Mouse (Mus musculus) midbrain, embryonic 10.5 days (tissue): ENCODE measurements around the gene Msl3l2. TPM values are rescaled to one million over a fixed set of nuclear protein-coding genes. Genes with fewer than 3 reads are reported as not detected.

Experiments
- DNase-seq: peaks from one replicate; pipeline ENCODE4 v3.0.0-alpha.2; 2017; ENCODE audit warnings: low spot score
- H3K27ac ChIP-seq: fragments of 300-500 bp; sonication (generic); replicated peaks from 2 replicates; pipeline ENCODE4 v1.5.1; 2016; ENCODE audit warnings: mild to moderate bottlenecking
- H3K27me3 ChIP-seq: fragments of 300-500 bp; sonication (generic); 2 replicates; pipeline ENCODE4 v1.6.1; 2016; ENCODE audit warnings: low read depth, mild to moderate bottlenecking; ENCODE audit not compliant: poor library complexity, severe bottlenecking
- H3K36me3 ChIP-seq: fragments of 300-500 bp; sonication (generic); 2 replicates; pipeline ENCODE4 v1.6.1; 2016; ENCODE audit warnings: mild to moderate bottlenecking, moderate library complexity
- H3K4me1 ChIP-seq: fragments of 300-500 bp; sonication (generic); 2 replicates; pipeline ENCODE4 v1.6.1; 2016
- H3K4me3 ChIP-seq: fragments of 300-500 bp; sonication (generic); 2 replicates; pipeline ENCODE4 v1.5.1; 2016; ENCODE audit warnings: mild to moderate bottlenecking, moderate library complexity
- H3K9me3 ChIP-seq: fragments of 300-500 bp; sonication (generic); replicated peaks from 2 replicates; pipeline ENCODE4 v1.6.1; 2016; ENCODE audit warnings: mild to moderate bottlenecking
- WGBS: fragments of 180-500 bp; shearing (Covaris S2); methylation state at CpG from one replicate; pipeline ENCODE4 v1.1.7; 2016; 5-methylcytosine and 5-hydroxymethylcytosine counted together
- polyA plus RNA-seq: library from polyadenylated mRNA; unstranded; fragments of >200 nt; fragmentation: Nextera tagmentation; extraction: Ambion mirVana; gene quantifications from 2 replicates; pipeline ENCODE4 v1.2.1, GENCODE M21; 2016

The Msl3l2 gene
- polyA plus RNA-seq, 1 experiment from 2014 or later, result 7.4 TPM

DNA sequence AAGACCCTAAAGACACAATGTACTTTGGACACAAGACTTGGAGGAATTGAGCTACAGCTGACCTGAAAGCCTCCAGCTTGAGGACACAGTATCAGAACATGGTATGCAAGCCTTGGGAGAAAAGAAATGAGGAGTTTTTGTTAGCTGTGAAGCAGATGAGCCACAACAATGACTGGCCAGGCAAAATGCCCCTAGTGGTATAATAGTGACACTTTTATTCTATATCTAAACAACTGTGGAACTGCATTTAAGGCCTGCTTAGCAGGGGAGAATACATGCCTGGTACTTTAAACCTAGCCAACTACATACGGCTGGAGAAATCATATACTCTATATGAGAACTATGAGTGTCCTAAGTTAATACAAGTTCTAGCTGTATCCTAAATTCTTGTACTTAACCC lies 20.3 kb downstream of the Msl3l2 start:
- no peak for DNase-seq
- Histone ChIP-seq H3K4me3 (no peak overlapping the region), H3K4me1 (no peaks in the 10 kb centered on the region), H3K27me3 (no peaks in the 10 kb centered on the region), H3K9me3 (no peaks in the 10 kb centered on the region), H3K36me3 (no peaks in the 10 kb centered on the region), H3K27ac (no peak overlapping the region)
- WGBS, result 97% methylated on average over 1 of the region's 1 CpGs

DNA sequence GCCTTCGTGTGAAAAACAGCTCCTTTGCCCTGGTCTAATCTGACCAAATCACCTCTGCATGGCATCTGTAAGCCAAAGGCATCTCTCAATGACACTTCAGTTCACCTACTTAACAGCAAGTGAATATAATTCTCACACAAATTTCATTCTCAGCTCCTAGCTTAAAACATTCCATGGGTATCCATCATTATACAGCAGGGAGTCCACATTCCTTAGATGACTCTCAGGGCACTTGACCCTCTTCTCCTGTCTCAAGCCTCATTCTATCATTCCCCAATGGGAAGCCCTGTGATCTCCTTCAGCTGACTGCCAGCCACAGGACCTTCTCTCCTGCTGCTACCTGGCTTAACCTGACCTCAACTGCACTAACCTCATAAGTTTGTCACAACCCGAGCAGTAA lies 22.9 kb downstream of the Msl3l2 start:
- H3K27ac ChIP-seq, result no peak overlapping the region
- H3K36me3 ChIP-seq, result no peaks in the 10 kb centered on the region
- 83% methylated on average over 2 of the region's 2 CpGs for WGBS
- DNase-seq, result no peak
- H3K9me3 ChIP-seq, result no peaks in the 10 kb centered on the region
- H3K27me3 ChIP-seq, result no peaks in the 10 kb centered on the region
- H3K4me3 ChIP-seq, result no peak overlapping the region
- H3K4me1 ChIP-seq, result no peaks in the 10 kb centered on the region

DNA sequence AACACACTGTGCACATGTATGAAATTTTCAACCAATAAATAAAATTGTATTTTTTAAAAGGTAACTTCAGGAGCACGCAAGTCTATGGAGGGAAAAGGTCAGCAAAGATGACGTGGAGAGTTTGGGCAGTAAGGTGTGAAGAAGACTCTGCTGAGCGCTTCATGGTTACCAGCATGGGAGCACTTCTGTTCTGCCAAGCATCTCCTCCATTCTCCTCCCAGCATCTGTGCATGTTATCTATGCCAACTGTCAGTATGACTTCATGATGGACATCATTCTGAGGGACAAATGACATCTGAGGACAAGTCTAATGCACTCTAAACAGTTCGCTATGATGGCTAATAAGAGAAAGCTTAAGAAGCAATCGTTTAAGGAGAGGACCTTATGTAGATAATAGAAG lies 30.5 kb downstream of the Msl3l2 start:
- WGBS, result 92% methylated on average over 5 of the region's 5 CpGs
- no peak for DNase-seq
- Histone ChIP-seq H3K27ac (no peak overlapping the region), H3K9me3 (no peaks in the 10 kb centered on the region), H3K27me3 (no peaks in the 10 kb centered on the region), H3K4me1 (no peaks in the 10 kb centered on the region), H3K36me3 (no peaks in the 10 kb centered on the region), H3K4me3 (no peak overlapping the region)

DNA sequence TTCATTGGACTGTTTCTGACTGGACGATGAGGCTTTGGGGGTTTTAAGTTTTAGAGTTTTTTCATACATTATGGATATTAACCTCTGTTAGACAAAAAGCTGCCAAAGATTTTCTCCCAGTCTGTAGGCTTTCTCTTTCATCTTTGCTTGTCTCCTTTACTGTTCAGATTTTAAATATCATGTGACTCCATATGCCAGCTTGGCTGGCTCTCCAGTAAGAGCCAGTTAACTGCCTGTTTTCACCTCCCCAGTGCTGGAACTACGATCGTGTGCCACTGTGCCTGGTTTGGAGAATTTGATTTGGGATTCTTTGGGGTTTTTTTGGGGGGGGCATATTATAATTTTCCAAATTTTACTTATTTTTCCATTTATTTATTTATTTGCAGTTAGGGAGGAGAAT lies 42.2 kb downstream of the Msl3l2 start:
- 92% methylated on average over 3 of the region's 3 CpGs for WGBS
- Histone ChIP-seq H3K36me3 (peaks cover 8% of the 10 kb centered on the region; the same call in 1 of the 2 replicates), H3K4me3 (no peak overlapping the region), H3K27ac (no peak overlapping the region), H3K27me3 (no peaks in the 10 kb centered on the region), H3K4me1 (no peaks in the 10 kb centered on the region), H3K9me3 (no peaks in the 10 kb centered on the region)
- DNase-seq, result no peak

DNA sequence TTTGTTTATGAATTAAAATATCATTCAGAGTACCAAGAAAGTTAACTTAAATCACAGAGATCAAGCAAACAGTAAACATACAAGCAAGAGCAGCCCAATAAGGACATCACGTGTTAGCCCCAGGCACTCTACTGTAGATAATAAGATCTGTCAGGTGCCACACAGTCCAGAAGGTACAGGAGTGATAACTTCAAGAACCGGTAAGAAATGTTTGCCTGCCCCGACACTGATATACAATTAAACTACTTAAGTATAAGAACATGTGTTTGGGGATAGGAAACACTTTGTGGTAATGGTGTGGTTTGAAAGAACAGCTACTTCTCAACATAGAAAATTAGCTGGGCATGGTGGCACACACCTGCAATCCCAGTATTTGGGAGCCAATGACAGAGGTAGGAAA lies 50.2 kb downstream of the Msl3l2 start:
- 98% methylated on average over 3 of the region's 3 CpGs for WGBS

DNA sequence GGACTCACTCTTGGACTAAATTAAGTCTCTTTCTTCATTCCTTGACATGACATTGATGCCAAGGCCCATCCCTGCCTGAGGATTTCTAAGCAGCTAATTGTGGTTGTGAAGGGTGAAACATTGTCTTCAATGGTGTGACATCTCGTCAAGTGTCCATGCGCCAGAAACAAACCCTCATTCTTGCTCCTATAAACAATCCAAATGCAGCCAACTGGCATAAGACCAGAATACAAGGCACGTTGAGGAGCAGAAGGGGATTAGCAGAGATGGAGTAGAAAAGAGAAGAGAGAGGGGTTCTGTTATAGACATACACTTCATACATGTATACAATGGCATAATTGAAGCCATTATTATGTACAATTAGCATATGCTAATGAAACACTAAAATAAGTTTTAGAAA lies 51.5 kb downstream of the Msl3l2 start:
- H3K4me3 ChIP-seq, result no peak overlapping the region
- DNase-seq, result no peak
- WGBS, result 65% methylated on average over 3 of the region's 3 CpGs
- no peaks in the 10 kb centered on the region for H3K27me3 ChIP-seq
- H3K27ac ChIP-seq, result no peak overlapping the region
- peaks cover 5% of the 10 kb centered on the region for H3K4me1 ChIP-seq
- no peaks in the 10 kb centered on the region for H3K9me3 ChIP-seq
- H3K36me3 ChIP-seq, result 0 out of 2 replicates have a peak, but pooled peaks cover 2% of the 10 kb centered on the region

More for the DNA sequence above, 50.2 kb downstream of the Msl3l2 start:
- Histone ChIP-seq H3K4me3 (no peak overlapping the region), H3K4me1 (peaks cover 5% of the 10 kb centered on the region), H3K9me3 (no peaks in the 10 kb centered on the region), H3K36me3 (peaks cover 4% of the 10 kb centered on the region; the same call in 1 of the 2 replicates), H3K27ac (no peak overlapping the region), H3K27me3 (no peaks in the 10 kb centered on the region)
- DNase-seq, result no peak

DNA sequence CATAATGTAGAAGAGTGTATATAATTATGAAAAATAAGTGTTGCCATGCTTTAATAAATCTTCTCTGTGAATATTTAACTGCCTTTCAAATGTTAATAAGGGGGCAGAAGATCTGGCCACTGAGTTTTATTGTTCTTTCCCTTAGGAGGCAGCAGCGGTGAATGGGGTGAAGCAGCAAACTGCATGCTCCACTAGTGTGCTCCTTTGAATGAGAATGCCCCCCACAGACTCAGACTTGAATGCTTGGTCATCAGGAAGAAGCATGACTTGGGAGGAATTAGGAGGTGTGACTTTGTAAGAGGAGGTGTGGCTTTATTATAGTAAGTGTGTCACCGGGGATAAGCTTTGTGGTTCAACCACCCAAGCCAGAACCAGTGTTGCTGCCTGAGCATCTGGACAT lies 52.0 kb downstream of the Msl3l2 start:
- no peak for DNase-seq
- peaks cover 5% of the 10 kb centered on the region for H3K4me1 ChIP-seq
- no peaks in the 10 kb centered on the region for H3K9me3 ChIP-seq
- no peak overlapping the region for H3K4me3 ChIP-seq
- H3K27ac ChIP-seq, result no peak overlapping the region
- H3K27me3 ChIP-seq, result no peaks in the 10 kb centered on the region
- H3K36me3 ChIP-seq, result 0 out of 2 replicates have a peak, but pooled peaks cover 2% of the 10 kb centered on the region
- 44% methylated on average over 2 of the region's 2 CpGs for WGBS

DNA sequence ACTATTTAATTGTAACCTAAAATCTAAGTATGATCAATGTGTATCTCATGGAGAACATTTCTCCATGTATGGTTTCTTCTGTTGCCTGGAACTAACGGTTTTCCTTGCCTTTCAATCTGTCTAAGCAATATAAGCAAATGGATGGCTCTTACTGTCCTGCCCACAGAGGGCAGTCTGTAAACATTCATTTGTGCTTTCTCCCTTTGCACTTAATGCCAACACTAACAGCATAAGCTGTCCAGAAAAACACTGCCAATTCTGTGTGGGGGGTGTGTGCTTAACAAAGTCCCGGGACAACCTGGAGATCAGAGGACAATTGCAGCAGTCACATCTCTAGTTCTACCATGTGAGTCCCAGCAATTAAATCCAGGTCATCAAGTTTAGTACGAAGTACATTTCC lies 57.7 kb downstream of the Msl3l2 start:
- WGBS, result 83% methylated on average over 3 of the region's 3 CpGs
- Histone ChIP-seq H3K4me1 (no peaks in the 10 kb centered on the region), H3K27me3 (no peaks in the 10 kb centered on the region), H3K36me3 (peaks cover 7% of the 10 kb centered on the region; the same call in 1 of the 2 replicates), H3K9me3 (no peaks in the 10 kb centered on the region), H3K27ac (no peak overlapping the region), H3K4me3 (no peak overlapping the region)
- no peak for DNase-seq

DNA sequence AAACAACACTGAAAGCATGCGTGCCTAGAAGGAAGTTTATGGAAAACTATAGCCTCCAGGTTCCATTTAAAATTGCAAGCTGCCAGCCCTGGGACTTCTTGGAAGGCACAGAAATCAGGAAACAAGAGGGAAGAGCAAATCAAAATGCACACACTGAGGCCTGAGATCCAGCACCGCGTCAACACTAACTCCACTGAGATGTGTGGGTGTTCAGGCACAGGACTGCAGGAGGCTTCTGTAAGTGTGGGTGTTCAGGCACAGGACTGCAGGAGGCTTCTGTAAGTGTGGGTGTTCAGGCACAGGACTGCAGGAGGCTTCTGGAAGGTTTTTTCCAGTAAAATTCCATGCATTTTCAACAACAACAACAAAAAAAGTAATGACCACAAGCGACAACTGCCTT lies 59.0 kb downstream of the Msl3l2 start:
- H3K4me3 ChIP-seq, result no peak overlapping the region
- H3K27me3 ChIP-seq, result no peaks in the 10 kb centered on the region
- DNase-seq, result no peak
- no peak overlapping the region for H3K27ac ChIP-seq
- H3K36me3 ChIP-seq, result peaks cover 5% of the 10 kb centered on the region; the same call in 1 of the 2 replicates
- 91% methylated on average over 4 of the region's 4 CpGs for WGBS
- H3K9me3 ChIP-seq, result no peaks in the 10 kb centered on the region
- H3K4me1 ChIP-seq, result no peaks in the 10 kb centered on the region

Other genes starting within 250 kb of the Msl3l2 start
- gene Tbc1d32, start 121.8 kb downstream of the Msl3l2 start, polyA plus RNA-seq, result 3.4 and 3.5 TPM in 2 replicates